Mouse (Mus musculus): Measurements from ENCODE around the gene Bbs1. TPM values are rescaled to one million over a fixed set of nuclear protein-coding genes. Genes with fewer than 3 reads are reported as not detected.

Gene Bbs1
- total and polyA plus RNA-seq, 3 experiments: 1.2 to 1.9 TPM; not detected in 1

GRCm38 (mm10) chr19:4916827-4917226 lies 10.4 kb upstream of the Bbs1 start:
- TF ChIP-seq UBTF (IDR thresholded peaks at IDR 0.05; ENCODE audit: borderline replicate concordance, insufficient read depth, low read depth, low read length): no peak
- no peak for TF ChIP-seq RAD21 (IDR thresholded peaks at IDR 0.05; ENCODE audit: low read depth, low read length)
- no peak for TF ChIP-seq RCOR1 (IDR thresholded peaks at IDR 0.05; ENCODE audit: low read depth, low read length)
- TF ChIP-seq MYB (IDR thresholded peaks at IDR 0.05; ENCODE audit: low read depth, low read length): no peak
- no peak for TF ChIP-seq TBP (IDR thresholded peaks at IDR 0.05; ENCODE audit: low read depth, low read length)
- no peak for TF ChIP-seq MXI1 (IDR thresholded peaks at IDR 0.05; ENCODE audit: low read depth, low read length)
- Histone ChIP-seq H3K36me3 (ENCODE audit: control insufficient read depth in 1 of 2, insufficient read depth in 2 of 2, low read length in 2 of 2) (peaks cover 0 to 2% of the 10 kb centered on the region in 2 experiments; a peak in 1 of 4 replicates), H3K27me3 (ENCODE audit: control insufficient read depth in 1 of 2, insufficient read depth in 2 of 2, low read length in 2 of 2) (no peaks in the 10 kb centered on the region), H3K27ac (ENCODE audit: control insufficient read depth, low read depth, low read length) (no peak overlapping the region), H3K9me3 (replicated peaks; ENCODE audit: insufficient read depth, low read length) (no peaks in the 10 kb centered on the region), H3K79me2 (ENCODE audit: control insufficient read depth, insufficient read depth, low read length, poor library complexity) (no peaks in the 10 kb centered on the region), H3K9ac (ENCODE audit: control insufficient read depth, low read depth, low read length, poor library complexity, severe bottlenecking) (no peak overlapping the region), H3K4me3 (ENCODE audit: control insufficient read depth in 1 of 2, insufficient read depth in 1 of 2, low read depth in 2 of 2, low read length in 2 of 2) (no peak overlapping the region), H3K4me1 (ENCODE audit: control insufficient read depth in 1 of 2, insufficient read depth in 2 of 2, low read length in 2 of 2) (no peaks in the 10 kb centered on the region)
- DNase-seq (ENCODE audit: low read depth, low spot score): no peak

DNA sequence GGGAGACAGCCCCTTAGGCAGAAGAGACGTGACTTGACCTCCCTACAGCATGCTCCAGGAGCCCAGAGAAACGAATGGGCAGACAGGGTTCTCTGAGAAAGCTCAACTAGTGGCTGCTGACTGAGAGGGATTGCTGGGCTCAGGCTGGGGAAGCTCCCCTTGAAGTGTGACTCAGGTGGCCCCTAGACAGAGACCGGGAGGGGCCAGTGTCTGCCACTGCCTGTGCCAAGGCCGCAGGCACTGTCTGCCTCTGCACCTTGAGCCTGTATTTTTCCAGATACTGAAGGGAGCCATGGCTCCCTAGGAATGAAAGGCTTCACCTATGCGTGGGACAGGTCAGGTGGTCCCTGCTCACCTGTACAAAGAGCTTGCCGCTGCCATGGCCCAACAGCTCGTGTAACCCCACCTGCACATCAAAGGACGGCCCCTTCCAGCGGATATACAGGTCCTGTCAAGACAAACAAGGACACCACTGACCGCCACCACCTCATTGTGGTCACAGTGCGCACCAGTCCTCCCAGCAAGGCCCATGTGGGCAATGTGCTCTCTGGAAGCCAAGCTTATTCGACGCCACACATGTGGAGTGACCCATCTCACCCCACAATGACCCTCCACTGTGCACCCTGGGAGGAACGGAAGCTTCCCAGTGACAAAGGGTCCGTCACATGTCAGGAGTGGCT lies 9.6 kb upstream of the Bbs1 start:
- H3K9ac ChIP-seq (ENCODE audit: control insufficient read depth, low read depth, low read length, poor library complexity, severe bottlenecking): no peak overlapping the region
- H3K27ac ChIP-seq (ENCODE audit: control insufficient read depth, low read depth, low read length): no peak overlapping the region
- no peaks in the 10 kb centered on the region for H3K4me1 ChIP-seq (ENCODE audit: control insufficient read depth in 1 of 2, insufficient read depth in 2 of 2, low read length in 2 of 2)
- H3K4me3 ChIP-seq (ENCODE audit: control insufficient read depth in 1 of 2, insufficient read depth in 1 of 2, low read depth in 2 of 2, low read length in 2 of 2): no peak overlapping the region
- no peak for DNase-seq (ENCODE audit: low read depth, low spot score)
- no peaks in the 10 kb centered on the region for H3K9me3 ChIP-seq (replicated peaks; ENCODE audit: insufficient read depth, low read length)
- TF ChIP-seq ZC3H11A (IDR thresholded peaks at IDR 0.05; ENCODE audit: low read depth, low read length): no peak
- no peak for TF ChIP-seq MYC (IDR thresholded peaks at IDR 0.05; ENCODE audit: low read depth, low read length)
- TF ChIP-seq USF1 (IDR thresholded peaks at IDR 0.05; ENCODE audit: low read depth, low read length): no peak
- TF ChIP-seq NRF1 (IDR thresholded peaks at IDR 0.05; ENCODE audit: insufficient read depth, low read depth, low read length, poor library complexity, severe bottlenecking): no peak
- no peak for TF ChIP-seq MYB (IDR thresholded peaks at IDR 0.05; ENCODE audit: low read depth, low read length)
- no peak for TF ChIP-seq MAFK (IDR thresholded peaks at IDR 0.05; ENCODE audit: borderline replicate concordance, low read depth, low read length)
- TF ChIP-seq BHLHE40 (IDR thresholded peaks at IDR 0.05; ENCODE audit: borderline replicate concordance, low read depth, low read length): no peak
- TF ChIP-seq JUND (IDR thresholded peaks at IDR 0.05; ENCODE audit: low read depth, low read length): no peak
- TF ChIP-seq E2F4 (IDR thresholded peaks at IDR 0.05; ENCODE audit: borderline replicate concordance, low read depth, low read length): no peak
- no peak for TF ChIP-seq TBP (IDR thresholded peaks at IDR 0.05; ENCODE audit: low read depth, low read length)
- no peak for TF ChIP-seq GABPA (IDR thresholded peaks at IDR 0.05; ENCODE audit: low read depth, low read length)
- TF ChIP-seq SIN3A (IDR thresholded peaks at IDR 0.05; ENCODE audit: low read length): no peak
- H3K36me3 ChIP-seq (ENCODE audit: control insufficient read depth in 1 of 2, insufficient read depth in 2 of 2, low read length in 2 of 2): peaks cover 0 to 2% of the 10 kb centered on the region in 2 experiments; a peak in 1 of 4 replicates
- no peaks in the 10 kb centered on the region for H3K79me2 ChIP-seq (ENCODE audit: control insufficient read depth, insufficient read depth, low read length, poor library complexity)
- no peaks in the 10 kb centered on the region for H3K27me3 ChIP-seq (ENCODE audit: control insufficient read depth in 1 of 2, insufficient read depth in 2 of 2, low read length in 2 of 2)
